Mouse (Mus musculus) CH12.LX (cell line): ENCODE measurements around the gene Pdzd2. TPM values are rescaled to one million over a fixed set of nuclear protein-coding genes. Genes with fewer than 3 reads are reported as not detected.

Experiments
- DNase-seq: peaks from one replicate; pipeline ENCODE4 v3.0.0-alpha.2; 2013; ENCODE audit errors: extremely low read depth
- H3K27ac ChIP-seq: 2 replicates; pipeline ENCODE4 v1.5.1; 2012; ENCODE audit warnings: low read depth, mild to moderate bottlenecking, control low read depth, moderate library complexity; ENCODE audit not compliant: insufficient read depth
- H3K27me3 ChIP-seq: replicated peaks from 2 replicates; pipeline ENCODE3; 2012; ENCODE audit warnings: inconsistent platforms
- H3K36me3 ChIP-seq, 2 experiments: replicated peaks in 1 of 2; 2 replicates each; pipeline versions ENCODE3 to v1.6.1; 2012; ENCODE audit warnings: inconsistent platforms in 1 of 2, low read length in 1 of 2, mild to moderate bottlenecking in 1 of 2, mixed read lengths in 1 of 2, moderate library complexity in 1 of 2; ENCODE audit not compliant: control insufficient read depth in 1 of 2, insufficient read depth in 1 of 2
- H3K4me1 ChIP-seq, 2 experiments: 2 replicates each; pipeline ENCODE4 v1.6.1; 2012; ENCODE audit warnings: inconsistent platforms in 1 of 2, moderate library complexity in 1 of 2; ENCODE audit not compliant: insufficient read depth in 2 of 2, control insufficient read depth in 1 of 2
- H3K4me2 ChIP-seq: 2 replicates; pipeline ENCODE4 v1.6.1; 2012; ENCODE audit warnings: low read depth, mild to moderate bottlenecking, control low read depth; ENCODE audit not compliant: poor library complexity, insufficient read depth, severe bottlenecking
- H3K4me3 ChIP-seq, 3 experiments: fragments of 150-350 bp in 1 of 3; sonication (generic) in 1 of 3; replicated peaks in 1 of 3; 2 replicates each; pipeline versions ENCODE3 to v1.5.1; 2011 to 2012; ENCODE audit warnings: low read depth in 2 of 3, low read length in 2 of 3, mild to moderate bottlenecking in 2 of 3, moderate library complexity in 2 of 3, control low read depth in 1 of 3, improper control_type of control experiment in 1 of 3, inconsistent platforms in 1 of 3, mixed read lengths in 1 of 3; ENCODE audit not compliant: poor library complexity in 1 of 3
- H3K79me2 ChIP-seq: replicated peaks from 2 replicates; pipeline ENCODE4 v1.6.1; 2012; ENCODE audit warnings: mild to moderate bottlenecking, moderate library complexity; ENCODE audit not compliant: control insufficient read depth, poor library complexity, insufficient read depth, severe bottlenecking; ENCODE audit errors: extremely low read depth
- H3K9ac ChIP-seq: 2 replicates; pipeline ENCODE4 v1.6.1; 2012; ENCODE audit warnings: low read depth, mild to moderate bottlenecking, control low read depth, moderate library complexity; ENCODE audit not compliant: insufficient read depth
- H3K9me3 ChIP-seq: replicated peaks from 2 replicates; pipeline ENCODE3; 2012; ENCODE audit warnings: low read length, inconsistent platforms, mixed read lengths
- BHLHE40 ChIP-seq: IDR thresholded peaks from 2 replicates; pipeline ENCODE4 v1.6.1; 2011; ENCODE audit warnings: mild to moderate bottlenecking, low read depth, low read length, improper control_type of control experiment
- CHD1 ChIP-seq: IDR thresholded peaks from 2 replicates; pipeline ENCODE4 v1.6.1; 2012; ENCODE audit warnings: low read depth, low read length, improper control_type of control experiment, inconsistent platforms
- CTCF ChIP-seq, 2 experiments: IDR thresholded peaks in 1 of 2; conservative IDR thresholded peaks in 1 of 2; 2 replicates each; pipeline ENCODE4 v1.5.1; 2011 to 2012; ENCODE audit warnings: low read depth in 2 of 2, low read length in 2 of 2, improper control_type of control experiment in 1 of 2, inconsistent platforms in 1 of 2, mild to moderate bottlenecking in 1 of 2, moderate library complexity in 1 of 2
- ETS1 ChIP-seq: conservative IDR thresholded peaks from 2 replicates; pipeline ENCODE4 v1.6.1; 2012; ENCODE audit warnings: low read depth, mild to moderate bottlenecking, inconsistent platforms, low read length, improper control_type of control experiment, moderate library complexity
- MAFK ChIP-seq: IDR thresholded peaks from 2 replicates; pipeline ENCODE4 v1.6.1; 2011; ENCODE audit warnings: low read length, improper control_type of control experiment; ENCODE audit not compliant: insufficient replicate concordance
- MAX ChIP-seq: IDR thresholded peaks from 2 replicates; pipeline ENCODE4 v1.6.1; 2011; ENCODE audit warnings: low read length, improper control_type of control experiment
- MXI1 ChIP-seq: IDR thresholded peaks from 2 replicates; pipeline ENCODE4 v1.6.1; 2011; ENCODE audit warnings: mild to moderate bottlenecking, low read depth, low read length, improper control_type of control experiment
- PAX5 ChIP-seq: IDR thresholded peaks from 2 replicates; pipeline ENCODE4 v1.6.1; 2012; ENCODE audit warnings: low read length, inconsistent platforms, mixed read lengths
- RCOR1 ChIP-seq: conservative IDR thresholded peaks from 2 replicates; pipeline ENCODE4 v1.6.1; 2012; ENCODE audit warnings: low read depth, mild to moderate bottlenecking, inconsistent platforms, low read length, improper control_type of control experiment
- TBP ChIP-seq: conservative IDR thresholded peaks from 2 replicates; pipeline ENCODE4 v1.6.1; 2011; ENCODE audit warnings: low read depth, low read length, improper control_type of control experiment
- TCF12 ChIP-seq: IDR thresholded peaks from 2 replicates; pipeline ENCODE4 v1.6.1; 2014; ENCODE audit warnings: low read depth, mild to moderate bottlenecking, inconsistent platforms, low read length, improper control_type of control experiment
- ZKSCAN1 ChIP-seq: IDR thresholded peaks from 2 replicates; pipeline ENCODE4 v1.6.1; 2012; ENCODE audit warnings: low read depth, inconsistent platforms, low read length, improper control_type of control experiment, borderline replicate concordance
- ZMIZ1 ChIP-seq: IDR thresholded peaks from 2 replicates; pipeline ENCODE4 v1.6.1; 2012; ENCODE audit warnings: low read depth, mild to moderate bottlenecking, inconsistent platforms, low read length, improper control_type of control experiment
- dilution Hi-C: fragments of 300-500 bp; cut with MboI; formaldehyde crosslinking; loops from 2 replicates; pipeline ENCODE4 v1.14.3; 2020; ENCODE audit warnings: low sequenced_read_pairs; ENCODE audit not compliant: extremely low pct_unique_long_range_greater_than_20kb, extremely low pct_ligation_motif_present
- in situ Hi-C: fragments of 300-500 bp; cut with MboI; formaldehyde crosslinking; loops from 3 replicates; pipeline ENCODE4 v1.14.3; 2019; ENCODE audit warnings: low sequenced_read_pairs, low pct_ligation_motif_present, low pct_unique_long_range_greater_than_20kb, mixed read lengths
- polyA plus RNA-seq: library from polyadenylated mRNA; unstranded; fragments of >175 nt; gene quantifications from 2 replicates; pipeline ENCODE4 v1.2.1, GENCODE M21; 2012; ENCODE audit warnings: low read depth; ENCODE audit not compliant: insufficient read length
- total RNA-seq, 2 experiments: library from RNA; depleted of rRNA; stranded (reverse); fragments of 300-350 nt in 1 of 2; fragments of >200 nt in 1 of 2; gene quantifications; 2 replicates each; pipeline ENCODE4 v1.2.3; 2012 to 2014

Gene Pdzd2
- total and polyA plus RNA-seq, 3 experiments = 0.04 to 0.24 (median 0.17) TPM

GRCm38 (mm10) chr15:12313255-12313654, 426.5 kb downstream of the Pdzd2 start:
- in situ Hi-C loops (no loop called here), dilution Hi-C loops (no loop called here)
- TF ChIP-seq MXI1 (no peak), ZKSCAN1 (no peak), CHD1 (no peak), TCF12 (no peak), BHLHE40 (no peak), MAX (no peak), TBP (no peak), ETS1 (no peak)
- no peak for DNase-seq
- no peak overlapping the region for H3K9ac ChIP-seq
- no peak overlapping the region for H3K4me2 ChIP-seq
- H3K27ac ChIP-seq = no peak overlapping the region
- no peak overlapping the region for H3K4me3 ChIP-seq
- peaks cover 3% of the 10 kb centered on the region in 2 experiments; a peak in 1 of 4 replicates for H3K4me1 ChIP-seq
- no peaks in the 10 kb centered on the region for H3K9me3 ChIP-seq
- H3K79me2 ChIP-seq = no peaks in the 10 kb centered on the region
- no peaks in the 10 kb centered on the region for H3K36me3 ChIP-seq
- H3K27me3 ChIP-seq = peaks cover 4% of the 10 kb centered on the region

- DNase-seq = no peak
- in situ Hi-C loops = no loop called here
- no peak overlapping the region for H3K4me2 ChIP-seq
- no peak overlapping the region for H3K9ac ChIP-seq
- TF ChIP-seq ZMIZ1 (no peak), MAFK (peak; percentile 75; the same call in 1 of the 2 replicates)
- no peaks in the 10 kb centered on the region for H3K9me3 ChIP-seq
- no peak overlapping the region for H3K27ac ChIP-seq
- no peaks in the 10 kb centered on the region for H3K36me3 ChIP-seq
- no peak overlapping the region for H3K4me3 ChIP-seq
- no peaks in the 10 kb centered on the region for H3K27me3 ChIP-seq
- dilution Hi-C loops = no loop called here
- no peaks in the 10 kb centered on the region for H3K79me2 ChIP-seq
- peaks cover 6 to 13% of the 10 kb centered on the region in 2 experiments for H3K4me1 ChIP-seq
These were observed 428.3 kb downstream of the Pdzd2 start for GRCm38 (mm10) chr15:12311465-12311864.

GRCm38 (mm10) chr15:12310676-12311075, 429.0 kb downstream of the Pdzd2 start:
- Histone ChIP-seq H3K27me3 (no peaks in the 10 kb centered on the region), H3K36me3 (no peaks in the 10 kb centered on the region), H3K4me3 (no peak overlapping the region), H3K9ac (no peak overlapping the region), H3K27ac (no peak overlapping the region), H3K4me2 (no peak overlapping the region), H3K9me3 (peaks cover under 1% of the 10 kb centered on the region), H3K4me1 (peaks cover 9 to 19% of the 10 kb centered on the region in 2 experiments), H3K79me2 (no peaks in the 10 kb centered on the region)
- in situ Hi-C loops = no loop called here
- dilution Hi-C loops = no loop called here
- TF ChIP-seq CTCF (conservative IDR thresholded peaks at IDR 0.05 in 1 of 2, IDR thresholded peaks at IDR 0.05 in 1 of 2; ENCODE audit: low read depth in 2 of 2, low read length in 2 of 2) (no peak), RCOR1 (no peak), MXI1 (no peak), PAX5 (no peak)
- DNase-seq = no peak

Other genes starting within 250 kb of the Pdzd2 start
- gene 6030458C11Rik, start 84.7 kb upstream of the Pdzd2 start, total RNA-seq (2012; rRNA removed) = 17.5 and 20.6 TPM in 2 replicates
- 38.3 and 38.7 TPM in 2 replicates for gene 6030458C11Rik, start 84.7 kb upstream of the Pdzd2 start, total RNA-seq (2014; rRNA removed)
- 29.5 and 30.6 TPM in 2 replicates for gene 6030458C11Rik, start 84.7 kb upstream of the Pdzd2 start, polyA plus RNA-seq
- gene Drosha, start 84.9 kb upstream of the Pdzd2 start, total RNA-seq (2012; rRNA removed) = 23.4 and 25.9 TPM in 2 replicates
- gene Drosha, start 84.9 kb upstream of the Pdzd2 start, total RNA-seq (2014; rRNA removed) = 24.8 and 25.8 TPM in 2 replicates
- gene Drosha, start 84.9 kb upstream of the Pdzd2 start, polyA plus RNA-seq = 79.2 and 81.9 TPM in 2 replicates